Mouse (Mus musculus) midbrain, embryonic 14.5 days (tissue): ENCODE data around the gene Foxb1. TPM values are rescaled to one million over a fixed set of nuclear protein-coding genes. Genes with fewer than 3 reads are reported as not detected.
A peak's percentile ranks its signal among the peaks of the same experiment; 100 is the strongest.

Source experiments
- ATAC-seq: fragments of 200-750 bp; cut with Nextera tagmentation; 2 replicates; pipeline ENCODE4 v1.8.0; 2017; ENCODE audit warnings: moderate number of reproducible peaks, moderate library complexity; ENCODE audit not compliant: low FRiP score, low TSS enrichment
- DNase-seq: peaks from one replicate; pipeline ENCODE4 v3.0.0-alpha.2; 2015
- H3K27ac ChIP-seq: fragments of 300-500 bp; sonication (generic); replicated peaks from 2 replicates; pipeline ENCODE4 v1.5.1; 2014; ENCODE audit warnings: mild to moderate bottlenecking, low read depth, low read length, moderate library complexity
- H3K27me3 ChIP-seq: fragments of 300-500 bp; sonication (generic); 2 replicates; pipeline ENCODE4 v1.6.1; 2014; ENCODE audit warnings: low read length, control low read depth, mixed read lengths; ENCODE audit not compliant: control insufficient read depth, insufficient read depth
- H3K36me3 ChIP-seq: fragments of 300-500 bp; sonication (generic); 2 replicates; pipeline ENCODE4 v1.6.1; 2014; ENCODE audit warnings: low read length, control low read depth; ENCODE audit not compliant: control insufficient read depth, insufficient read depth
- H3K4me1 ChIP-seq: fragments of 300-500 bp; sonication (generic); 2 replicates; pipeline ENCODE4 v1.6.1; 2014; ENCODE audit warnings: mild to moderate bottlenecking, antibody characterized with exemption, low read length, control low read depth; ENCODE audit not compliant: control insufficient read depth, insufficient read depth
- H3K4me2 ChIP-seq: fragments of 300-500 bp; sonication (generic); 2 replicates; pipeline ENCODE4 v1.6.1; 2014; ENCODE audit warnings: mild to moderate bottlenecking, low read length, moderate library complexity
- H3K4me3 ChIP-seq: fragments of 300-500 bp; sonication (generic); replicated peaks from 2 replicates; pipeline ENCODE4 v1.5.1; 2014; ENCODE audit warnings: low read depth, low read length
- H3K9ac ChIP-seq: fragments of 300-500 bp; sonication (generic); replicated peaks from 2 replicates; pipeline ENCODE4 v1.6.1; 2014; ENCODE audit warnings: mild to moderate bottlenecking, low read length, moderate library complexity
- H3K9me3 ChIP-seq: fragments of 300-500 bp; sonication (generic); 2 replicates; pipeline ENCODE4 v1.6.1; 2016; ENCODE audit warnings: low read length, control low read depth, mixed read lengths; ENCODE audit not compliant: control insufficient read depth
- WGBS: fragments of 180-500 bp; shearing (Covaris S2); extraction: QIAGEN DNeasy Blood & Tissue Kit; methylation state at CpG from one replicate; pipeline ENCODE4 v1.1.7; 2014; 5-methylcytosine and 5-hydroxymethylcytosine counted together
- polyA plus RNA-seq: library from polyadenylated mRNA; unstranded; fragments of >200 nt; fragmentation: Nextera tagmentation; extraction: Ambion mirVana; gene quantifications from 2 replicates; pipeline ENCODE4 v1.2.1, GENCODE M21; 2014

Gene Foxb1
- polyA plus RNA-seq, 1 experiment from 2014 or later, result 9.9 TPM

DNA sequence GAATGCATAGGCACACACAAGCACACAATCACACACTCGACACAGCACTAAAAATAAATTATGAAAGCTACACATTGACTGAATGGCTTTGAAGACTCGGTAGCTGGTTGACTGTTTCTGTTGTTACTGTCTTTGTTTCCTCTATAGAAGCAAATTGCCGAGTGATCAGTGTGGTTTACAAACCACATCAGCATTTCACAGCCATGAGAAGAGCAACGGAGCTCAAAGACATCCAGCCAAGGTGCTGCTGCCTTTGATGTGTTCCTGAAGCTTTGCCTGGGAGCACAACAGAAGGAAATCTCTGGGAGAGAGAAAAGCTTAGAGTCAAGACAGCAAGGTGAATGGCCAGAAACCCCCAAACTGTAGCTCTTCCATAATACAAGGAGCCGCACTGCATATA is 32.0 kb downstream of the Foxb1 start:
- WGBS, result 64% methylated on average over 5 of the region's 5 CpGs
- ATAC-seq, result no peak
- H3K27me3 ChIP-seq, result no peaks in the 10 kb centered on the region
- H3K36me3 ChIP-seq, result no peaks in the 10 kb centered on the region
- DNase-seq, result no peak
- H3K4me2 ChIP-seq, result no peak overlapping the region
- no peak overlapping the region for H3K9ac ChIP-seq
- no peaks in the 10 kb centered on the region for H3K9me3 ChIP-seq
- H3K4me3 ChIP-seq, result no peak overlapping the region
- H3K27ac ChIP-seq, result no peak overlapping the region
- no peaks in the 10 kb centered on the region for H3K4me1 ChIP-seq

GRCm38 (mm10) chr9:69718431-69718830 is 42.3 kb downstream of the Foxb1 start:
- Histone ChIP-seq H3K27ac (no peak overlapping the region), H3K27me3 (peaks cover 3% of the 10 kb centered on the region; the same call in 1 of the 2 replicates), H3K9ac (no peak overlapping the region), H3K4me3 (no peak overlapping the region), H3K4me1 (peaks cover 15% of the 10 kb centered on the region; the same call in 1 of the 2 replicates), H3K36me3 (no peaks in the 10 kb centered on the region), H3K9me3 (no peaks in the 10 kb centered on the region), H3K4me2 (no peak overlapping the region)
- DNase-seq (no peak), ATAC-seq (no peak)
- 31% methylated on average over 9 of the region's 9 CpGs for WGBS

- DNase-seq (no peak), ATAC-seq (no peak)
- Histone ChIP-seq H3K9ac (no peak overlapping the region), H3K4me1 (peaks cover 15% of the 10 kb centered on the region; the same call in 1 of the 2 replicates), H3K36me3 (no peaks in the 10 kb centered on the region), H3K27ac (no peak overlapping the region), H3K27me3 (peaks cover 3% of the 10 kb centered on the region; the same call in 1 of the 2 replicates), H3K4me3 (no peak overlapping the region), H3K4me2 (no peak overlapping the region), H3K9me3 (no peaks in the 10 kb centered on the region)
- 10% methylated on average over 4 of the region's 4 CpGs for WGBS
These were observed 44.4 kb downstream of the Foxb1 start for GRCm38 (mm10) chr9:69716364-69716763.

DNA sequence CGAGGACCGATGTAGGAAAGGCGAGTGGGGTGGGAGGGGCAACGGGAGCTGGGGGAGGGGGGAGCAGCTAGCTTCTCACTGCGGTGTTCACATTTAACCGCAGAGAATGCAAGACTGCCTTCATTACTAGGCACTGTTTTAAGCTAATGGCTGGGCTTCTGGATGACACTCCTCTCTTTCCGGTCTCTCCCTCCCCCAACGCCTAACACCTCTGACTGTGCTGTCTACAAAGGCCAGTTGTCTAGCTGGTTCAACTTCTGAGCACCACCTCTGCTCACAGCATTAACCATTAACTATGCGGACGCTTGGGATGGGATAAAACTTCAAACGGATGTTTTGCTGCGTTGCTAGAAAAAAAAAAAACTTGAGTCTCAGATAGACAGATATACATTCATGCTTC is 45.3 kb downstream of the Foxb1 start:
- no peak overlapping the region for H3K27ac ChIP-seq
- H3K4me3 ChIP-seq, result no peak overlapping the region
- ATAC-seq, result no peak
- no peaks in the 10 kb centered on the region for H3K36me3 ChIP-seq
- peaks cover 3% of the 10 kb centered on the region; the same call in 1 of the 2 replicates for H3K27me3 ChIP-seq
- H3K9ac ChIP-seq, result no peak overlapping the region
- no peak overlapping the region for H3K4me2 ChIP-seq
- WGBS, result 6% methylated on average over 12 of the region's 12 CpGs
- H3K4me1 ChIP-seq, result peaks cover 15% of the 10 kb centered on the region; the same call in 1 of the 2 replicates
- DNase-seq, result no peak
- H3K9me3 ChIP-seq, result no peaks in the 10 kb centered on the region

GRCm38 (mm10) chr9:69714346-69714745 is 46.4 kb downstream of the Foxb1 start:
- peaks cover 15% of the 10 kb centered on the region; the same call in 1 of the 2 replicates for H3K4me1 ChIP-seq
- H3K27ac ChIP-seq, result no peak overlapping the region; the same call in 1 of the 2 replicates
- H3K4me2 ChIP-seq, result peak overlapping the region; percentile 43

GRCm38 (mm10) chr9:69713577-69714327 is 47.0 kb downstream of the Foxb1 start:
- Histone ChIP-seq H3K9me3 (no peaks in the 10 kb centered on the region), H3K27ac (peak overlapping the region; percentile 49; the same call in 1 of the 2 replicates), H3K36me3 (no peaks in the 10 kb centered on the region), H3K27me3 (peaks cover 3% of the 10 kb centered on the region; the same call in 1 of the 2 replicates), H3K4me1 (peaks cover 15% of the 10 kb centered on the region; the same call in 1 of the 2 replicates), H3K4me2 (peak overlapping the region; percentile 43), H3K4me3 (no peak overlapping the region), H3K9ac (no peak overlapping the region)
- 4% methylated on average over 18 of the region's 18 CpGs for WGBS
- DNase-seq (peak; percentile 71), ATAC-seq (peak; percentile 67; the same call in 1 of the 2 replicates)

More at GRCm38 (mm10) chr9:69714346-69714745, 46.4 kb downstream of the Foxb1 start:
- no peaks in the 10 kb centered on the region for H3K36me3 ChIP-seq
- H3K4me3 ChIP-seq, result no peak overlapping the region
- 5% methylated on average over 7 of the region's 7 CpGs for WGBS
- H3K9ac ChIP-seq, result no peak overlapping the region
- ATAC-seq (no peak; the same call in 1 of the 2 replicates), DNase-seq (peak; percentile 62)
- H3K9me3 ChIP-seq, result no peaks in the 10 kb centered on the region
- H3K27me3 ChIP-seq, result peaks cover 3% of the 10 kb centered on the region; the same call in 1 of the 2 replicates

DNA sequence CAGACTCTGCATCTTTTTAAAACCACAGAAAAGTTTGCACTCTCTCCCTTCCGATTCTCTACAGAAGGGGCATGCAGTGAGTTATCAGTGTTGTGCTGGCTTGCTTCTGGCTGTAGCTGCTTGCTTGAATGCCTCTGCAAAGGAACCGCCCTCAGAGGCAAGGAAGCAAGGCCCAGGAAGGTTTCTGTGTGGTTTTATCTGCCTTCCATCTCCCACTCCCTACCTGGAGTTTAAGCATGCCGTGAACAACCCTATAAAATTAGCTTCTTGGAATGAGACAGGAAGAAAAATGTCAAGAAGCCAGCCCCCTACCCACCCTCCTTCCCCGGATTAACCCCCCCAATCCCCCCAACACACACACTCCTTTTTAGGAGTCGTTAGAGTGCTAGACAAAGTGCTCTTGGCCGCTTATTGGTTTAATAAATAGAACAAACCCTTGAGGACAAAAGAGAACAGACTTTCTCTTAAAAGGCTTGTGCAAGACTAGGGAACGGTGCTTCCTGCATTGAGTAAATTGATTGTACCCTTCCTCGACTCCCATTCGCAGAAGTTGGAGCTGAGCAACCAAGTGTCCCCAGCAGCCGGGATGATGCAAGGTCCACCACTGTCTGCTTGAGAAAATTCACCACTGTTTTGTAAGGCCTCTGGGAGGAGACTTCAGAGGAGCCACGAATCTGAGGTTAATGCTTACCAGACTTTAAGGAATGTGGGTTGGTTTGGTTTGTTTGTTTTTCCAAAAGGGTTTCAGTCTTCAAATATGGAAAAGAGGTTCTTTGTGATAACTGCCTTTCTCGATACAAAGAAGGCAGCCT is 47.8 kb downstream of the Foxb1 start:
- Histone ChIP-seq H3K9ac (no peak overlapping the region), H3K9me3 (no peaks in the 10 kb centered on the region), H3K4me3 (no peak overlapping the region), H3K4me1 (peaks cover 15% of the 10 kb centered on the region; the same call in 1 of the 2 replicates), H3K27ac (peak overlapping the region; percentile 49), H3K4me2 (0 out of 2 replicates have a peak overlapping the region, but pooled peaks have one; percentile 4), H3K36me3 (no peaks in the 10 kb centered on the region), H3K27me3 (peaks cover 3% of the 10 kb centered on the region; the same call in 1 of the 2 replicates)
- ATAC-seq (no peak), DNase-seq (no peak)
- 5% methylated on average over 12 of the region's 12 CpGs for WGBS
